Mouse (Mus musculus): ENCODE measurements around the gene Mlst8.

- TF ChIP-seq CTCF (IDR thresholded peaks at IDR 0.05; ENCODE audit: extremely low read depth, insufficient read length, insufficient replicate concordance, low read depth, low read length): no peak
- TF ChIP-seq POLR2A (IDR thresholded peaks at IDR 0.05; ENCODE audit: low read depth, low read length): no peak
Observed at GRCm38 (mm10) chr17:24442107-24442506, 36.8 kb downstream of the Mlst8 start.
